Mouse (Mus musculus): ENCODE measurements around the gene Tst. TPM values are rescaled to one million over a fixed set of nuclear protein-coding genes. Genes with fewer than 3 reads are reported as not detected.

Tst gene
- polyA plus RNA-seq, 1 experiment from 2014 or later, result 10.4 TPM

DNA sequence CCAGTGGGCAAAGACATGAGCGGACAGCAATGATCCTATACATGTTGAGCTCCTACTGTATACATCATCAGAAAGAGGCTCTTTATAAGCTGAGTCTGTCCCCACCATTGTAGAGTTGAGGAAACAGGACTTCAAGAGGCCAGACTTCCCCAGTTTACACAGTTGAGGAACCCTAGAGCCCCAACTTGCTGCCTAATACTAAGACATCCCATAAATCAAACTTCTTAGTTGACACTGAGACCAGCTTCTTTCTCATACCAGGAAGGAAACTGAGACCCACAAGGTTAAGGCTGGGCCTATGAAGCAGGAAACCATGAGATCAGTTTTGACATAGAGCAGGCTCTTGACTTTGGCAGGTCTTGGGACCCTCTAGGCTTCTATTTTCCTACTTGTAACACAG is 20.1 kb downstream of the Tst start:
- no peaks in the 10 kb centered on the region for H3K36me3 ChIP-seq (ENCODE audit: control insufficient read depth, insufficient read depth, low read length)
- DNase-seq (ENCODE audit: low spot score), result no peak
- no peaks in the 10 kb centered on the region for H3K9me3 ChIP-seq (ENCODE audit: control insufficient read depth, low read length)
- H3K27ac ChIP-seq (ENCODE audit: low read depth, low read length), result no peak overlapping the region
- no peak overlapping the region for H3K4me3 ChIP-seq (ENCODE audit: low read depth, low read length)
- WGBS, result 94% methylated on average over 1 of the region's 1 CpGs
- H3K4me1 ChIP-seq (replicated peaks; ENCODE audit: control insufficient read depth, insufficient read depth, low read length), result no peaks in the 10 kb centered on the region
- no peak overlapping the region for H3K9ac ChIP-seq (ENCODE audit: low read length)
- H3K27me3 ChIP-seq (ENCODE audit: control insufficient read depth, insufficient read depth, low read length), result no peaks in the 10 kb centered on the region
- no peak for ATAC-seq (replicated peaks; ENCODE audit: low FRiP score)
- H3K4me2 ChIP-seq (ENCODE audit: low read depth, low read length, severe bottlenecking), result no peak overlapping the region

DNA sequence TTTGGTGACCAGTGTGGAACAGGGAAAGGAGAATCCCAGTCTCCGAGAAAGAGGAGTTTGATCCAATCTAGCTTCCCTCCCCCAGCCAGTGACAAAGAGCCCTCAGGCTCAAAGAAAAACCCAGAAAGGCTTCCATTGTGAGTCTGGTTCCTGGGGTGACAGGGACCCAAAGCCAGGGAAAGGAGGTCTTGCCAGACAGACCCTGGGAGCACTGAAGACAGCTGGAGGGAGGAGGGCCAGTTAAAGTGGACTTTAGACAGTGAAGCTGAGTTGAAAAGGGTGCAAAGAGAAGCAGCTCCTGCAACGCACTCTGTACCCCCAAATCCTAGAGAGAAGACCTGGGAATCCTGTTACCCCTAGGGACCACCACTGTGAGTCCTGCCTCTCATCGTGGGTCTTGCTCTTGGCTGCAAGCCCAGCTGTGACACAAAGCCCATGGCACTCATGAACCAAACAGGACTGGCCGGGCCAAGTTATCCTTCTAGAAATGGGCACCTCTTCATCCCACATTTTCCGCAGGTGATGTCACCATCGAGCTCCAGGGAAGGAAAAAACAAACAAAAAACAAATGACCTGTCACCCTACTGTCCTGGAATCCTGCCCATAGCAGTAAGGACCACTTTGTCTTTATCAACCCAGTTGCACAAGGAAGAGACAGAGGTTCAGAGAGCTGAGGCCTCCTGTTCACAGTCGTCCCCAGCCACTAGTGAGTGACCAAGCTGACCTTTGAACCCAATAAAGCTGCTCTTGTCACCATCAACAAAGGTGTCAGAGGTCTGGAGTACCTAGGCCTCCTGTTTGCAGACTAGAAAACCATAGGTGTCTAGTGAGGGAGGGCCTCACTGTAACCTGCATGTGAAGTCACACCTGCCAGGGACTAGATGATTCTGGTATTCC is 21.2 kb downstream of the Tst start:
- no peak for ATAC-seq (replicated peaks; ENCODE audit: low FRiP score)
- DNase-seq (ENCODE audit: low spot score), result no peak
- WGBS, result 80% methylated on average over 7 of the region's 7 CpGs
- Histone ChIP-seq H3K36me3 (ENCODE audit: control insufficient read depth, insufficient read depth, low read length) (no peaks in the 10 kb centered on the region), H3K4me1 (replicated peaks; ENCODE audit: control insufficient read depth, insufficient read depth, low read length) (no peaks in the 10 kb centered on the region), H3K9me3 (ENCODE audit: control insufficient read depth, low read length) (no peaks in the 10 kb centered on the region), H3K4me2 (ENCODE audit: low read depth, low read length, severe bottlenecking) (no peak overlapping the region), H3K27me3 (ENCODE audit: control insufficient read depth, insufficient read depth, low read length) (no peaks in the 10 kb centered on the region), H3K4me3 (ENCODE audit: low read depth, low read length) (no peak overlapping the region), H3K9ac (ENCODE audit: low read length) (no peak overlapping the region), H3K27ac (ENCODE audit: low read depth, low read length) (no peak overlapping the region)

DNA sequence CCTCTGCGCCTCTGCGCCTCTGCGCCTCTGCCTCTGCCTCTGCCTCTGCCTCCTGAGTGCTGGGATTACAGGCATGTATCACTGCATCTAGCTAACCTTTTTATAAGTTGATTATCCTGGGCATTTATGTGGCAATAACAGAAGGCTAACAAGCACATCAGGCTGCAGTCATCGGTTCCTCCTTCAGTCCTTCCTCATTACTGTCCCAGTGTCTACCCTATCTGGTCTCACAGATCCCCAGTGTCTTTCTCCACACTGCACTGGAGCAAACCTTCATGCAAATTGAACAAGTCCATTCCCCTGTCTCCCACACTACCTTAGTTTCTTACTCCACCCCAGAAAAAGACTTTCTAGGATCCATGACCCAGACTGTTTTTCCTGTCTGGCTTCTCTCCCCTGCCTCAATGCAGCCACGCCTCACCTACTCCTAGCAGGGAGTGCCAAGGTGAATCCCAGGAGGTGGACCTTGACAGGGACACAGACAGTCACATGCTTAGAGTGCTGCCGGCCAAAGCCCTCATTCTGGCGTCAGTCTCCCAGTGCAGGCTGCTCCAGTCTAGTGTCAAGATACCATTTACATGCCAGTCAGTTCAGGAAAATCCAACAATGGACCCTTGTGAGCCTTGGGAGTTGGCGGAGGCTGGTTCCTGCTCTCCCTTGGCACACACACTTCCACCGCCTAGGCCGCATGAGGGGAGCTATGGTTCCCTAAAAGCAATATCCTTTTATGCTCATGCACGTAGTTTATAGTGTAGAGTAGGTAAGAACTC is 22.1 kb downstream of the Tst start:
- no peaks in the 10 kb centered on the region for H3K36me3 ChIP-seq (ENCODE audit: control insufficient read depth, insufficient read depth, low read length)
- no peaks in the 10 kb centered on the region for H3K4me1 ChIP-seq (replicated peaks; ENCODE audit: control insufficient read depth, insufficient read depth, low read length)
- H3K9ac ChIP-seq (ENCODE audit: low read length), result no peak overlapping the region
- H3K27me3 ChIP-seq (ENCODE audit: control insufficient read depth, insufficient read depth, low read length), result no peaks in the 10 kb centered on the region
- DNase-seq (ENCODE audit: low spot score) (no peak), ATAC-seq (replicated peaks; ENCODE audit: low FRiP score) (no peak)
- no peak overlapping the region for H3K4me2 ChIP-seq (ENCODE audit: low read depth, low read length, severe bottlenecking)
- H3K4me3 ChIP-seq (ENCODE audit: low read depth, low read length), result no peak overlapping the region
- 84% methylated on average over 11 of the region's 11 CpGs for WGBS
- H3K27ac ChIP-seq (ENCODE audit: low read depth, low read length), result no peak overlapping the region
- no peaks in the 10 kb centered on the region for H3K9me3 ChIP-seq (ENCODE audit: control insufficient read depth, low read length)

DNA sequence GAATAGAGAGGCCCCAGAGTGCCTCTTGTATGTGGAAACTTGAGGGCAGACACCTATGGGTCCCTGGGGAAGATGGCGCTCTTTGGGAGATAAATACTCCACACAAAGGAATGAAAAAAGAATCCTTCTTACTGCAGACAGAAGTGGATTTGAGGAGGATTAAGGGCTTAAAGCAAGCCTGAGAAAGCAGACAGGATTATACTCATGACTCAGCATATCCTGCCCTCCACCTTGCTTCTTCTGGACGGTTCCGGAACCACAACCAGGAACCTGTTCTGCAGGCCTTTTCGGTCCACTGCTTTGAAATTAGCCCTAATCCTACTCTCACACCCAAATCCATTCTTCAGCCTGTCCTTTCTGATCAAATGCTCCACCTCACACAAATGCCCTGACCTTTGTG is 23.6 kb downstream of the Tst start:
- H3K9ac ChIP-seq (ENCODE audit: low read length), result no peak overlapping the region
- 69% methylated on average over 4 of the region's 4 CpGs for WGBS
- no peaks in the 10 kb centered on the region for H3K9me3 ChIP-seq (ENCODE audit: control insufficient read depth, low read length)

DNA sequence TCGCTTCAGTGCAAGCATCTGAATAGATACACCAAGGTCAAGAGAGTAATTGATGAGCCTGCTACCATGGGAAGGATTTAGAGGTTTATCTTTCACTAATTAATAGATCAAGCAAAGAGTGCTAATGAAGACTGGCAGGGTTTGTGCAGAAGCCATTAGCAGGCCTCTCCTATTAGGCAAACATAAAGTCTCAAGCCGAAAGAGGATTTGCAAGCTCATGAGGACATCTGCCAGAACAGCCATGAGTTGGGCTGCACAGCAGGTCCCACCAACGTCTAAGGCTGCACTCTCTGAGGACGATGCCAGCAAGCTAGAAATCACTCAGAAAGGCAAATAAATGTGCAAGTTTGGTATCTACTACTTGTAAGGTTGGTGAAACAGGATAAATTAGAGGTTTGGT is 25.0 kb downstream of the Tst start:
- ATAC-seq (replicated peaks; ENCODE audit: low FRiP score) (no peak), DNase-seq (ENCODE audit: low spot score) (no peak)

More for the DNA sequence above, 23.6 kb downstream of the Tst start:
- DNase-seq (ENCODE audit: low spot score), result no peak
- no peaks in the 10 kb centered on the region for H3K36me3 ChIP-seq (ENCODE audit: control insufficient read depth, insufficient read depth, low read length)
- H3K4me3 ChIP-seq (ENCODE audit: low read depth, low read length), result no peak overlapping the region
- no peaks in the 10 kb centered on the region for H3K27me3 ChIP-seq (ENCODE audit: control insufficient read depth, insufficient read depth, low read length)
- H3K4me1 ChIP-seq (replicated peaks; ENCODE audit: control insufficient read depth, insufficient read depth, low read length), result no peaks in the 10 kb centered on the region
- no peak overlapping the region for H3K27ac ChIP-seq (ENCODE audit: low read depth, low read length)
- no peak for ATAC-seq (replicated peaks; ENCODE audit: low FRiP score)
- no peak overlapping the region for H3K4me2 ChIP-seq (ENCODE audit: low read depth, low read length, severe bottlenecking)

DNA sequence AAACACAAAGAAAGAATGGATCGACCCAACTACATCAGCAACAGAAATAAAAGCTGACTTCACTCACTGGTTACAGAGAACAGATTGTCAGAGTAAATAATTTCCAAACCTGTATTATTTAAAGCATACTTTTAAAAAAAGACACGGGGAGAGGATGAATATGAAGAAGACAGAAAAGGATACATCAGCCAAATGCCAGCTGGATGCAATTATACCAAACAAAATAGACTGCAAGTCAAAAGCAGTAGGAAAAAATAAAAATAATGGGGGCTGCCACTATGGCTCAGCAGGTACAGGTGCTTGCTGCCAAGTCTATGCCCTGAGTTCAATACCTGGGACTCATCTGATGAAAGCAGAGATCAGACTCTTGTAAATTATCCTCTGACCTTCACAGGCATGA is 25.5 kb downstream of the Tst start:
- Histone ChIP-seq H3K36me3 (ENCODE audit: control insufficient read depth, insufficient read depth, low read length) (no peaks in the 10 kb centered on the region), H3K4me2 (ENCODE audit: low read depth, low read length, severe bottlenecking) (no peak overlapping the region), H3K4me1 (replicated peaks; ENCODE audit: control insufficient read depth, insufficient read depth, low read length) (no peaks in the 10 kb centered on the region), H3K9me3 (ENCODE audit: control insufficient read depth, low read length) (no peaks in the 10 kb centered on the region), H3K4me3 (ENCODE audit: low read depth, low read length) (no peak overlapping the region), H3K27me3 (ENCODE audit: control insufficient read depth, insufficient read depth, low read length) (no peaks in the 10 kb centered on the region), H3K27ac (ENCODE audit: low read depth, low read length) (no peak overlapping the region), H3K9ac (ENCODE audit: low read length) (no peak overlapping the region)
- no peak for DNase-seq (ENCODE audit: low spot score)
- no peak for ATAC-seq (replicated peaks; ENCODE audit: low FRiP score)
- WGBS, result 78% methylated on average over 2 of the region's 2 CpGs

More for the DNA sequence above, 25.0 kb downstream of the Tst start:
- Histone ChIP-seq H3K9me3 (ENCODE audit: control insufficient read depth, low read length) (no peaks in the 10 kb centered on the region), H3K9ac (ENCODE audit: low read length) (no peak overlapping the region), H3K36me3 (ENCODE audit: control insufficient read depth, insufficient read depth, low read length) (no peaks in the 10 kb centered on the region), H3K4me3 (ENCODE audit: low read depth, low read length) (no peak overlapping the region), H3K27ac (ENCODE audit: low read depth, low read length) (no peak overlapping the region), H3K4me2 (ENCODE audit: low read depth, low read length, severe bottlenecking) (no peak overlapping the region), H3K4me1 (replicated peaks; ENCODE audit: control insufficient read depth, insufficient read depth, low read length) (no peaks in the 10 kb centered on the region), H3K27me3 (ENCODE audit: control insufficient read depth, insufficient read depth, low read length) (no peaks in the 10 kb centered on the region)
- 53% methylated on average over 4 of the region's 4 CpGs for WGBS

DNA sequence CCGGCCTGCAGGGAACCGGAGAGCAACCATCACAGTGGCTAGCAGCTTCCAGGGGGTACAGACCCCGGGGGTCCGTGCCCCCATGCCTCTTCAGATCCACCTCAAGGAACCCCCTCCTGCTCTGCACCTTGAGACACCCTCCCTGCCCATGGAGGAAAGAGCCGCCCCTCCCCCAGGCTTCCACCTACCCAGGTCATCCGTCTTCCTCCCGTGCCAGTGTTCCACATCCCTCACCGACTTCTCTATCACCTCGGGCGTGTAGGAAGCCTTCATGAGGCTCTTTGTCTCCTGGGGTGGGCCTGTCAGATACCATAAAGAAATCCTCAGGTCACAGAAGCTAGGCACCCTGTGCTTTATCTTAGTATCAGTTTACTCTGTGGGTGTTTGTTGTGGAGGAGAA is 27.2 kb downstream of the Tst start:
- DNase-seq (ENCODE audit: low spot score) (no peak), ATAC-seq (replicated peaks; ENCODE audit: low FRiP score) (no peak)
- no peaks in the 10 kb centered on the region for H3K9me3 ChIP-seq (ENCODE audit: control insufficient read depth, low read length)
- H3K4me1 ChIP-seq (replicated peaks; ENCODE audit: control insufficient read depth, insufficient read depth, low read length), result no peaks in the 10 kb centered on the region
- whole genome bisulfite sequencing, result 84% methylated on average over 10 of the region's 10 CpGs
- H3K4me3 ChIP-seq (ENCODE audit: low read depth, low read length), result no peak overlapping the region
- H3K4me2 ChIP-seq (ENCODE audit: low read depth, low read length, severe bottlenecking), result no peak overlapping the region
- no peaks in the 10 kb centered on the region for H3K27me3 ChIP-seq (ENCODE audit: control insufficient read depth, insufficient read depth, low read length)
- no peak overlapping the region for H3K27ac ChIP-seq (ENCODE audit: low read depth, low read length)
- H3K36me3 ChIP-seq (ENCODE audit: control insufficient read depth, insufficient read depth, low read length), result no peaks in the 10 kb centered on the region
- no peak overlapping the region for H3K9ac ChIP-seq (ENCODE audit: low read length)

DNA sequence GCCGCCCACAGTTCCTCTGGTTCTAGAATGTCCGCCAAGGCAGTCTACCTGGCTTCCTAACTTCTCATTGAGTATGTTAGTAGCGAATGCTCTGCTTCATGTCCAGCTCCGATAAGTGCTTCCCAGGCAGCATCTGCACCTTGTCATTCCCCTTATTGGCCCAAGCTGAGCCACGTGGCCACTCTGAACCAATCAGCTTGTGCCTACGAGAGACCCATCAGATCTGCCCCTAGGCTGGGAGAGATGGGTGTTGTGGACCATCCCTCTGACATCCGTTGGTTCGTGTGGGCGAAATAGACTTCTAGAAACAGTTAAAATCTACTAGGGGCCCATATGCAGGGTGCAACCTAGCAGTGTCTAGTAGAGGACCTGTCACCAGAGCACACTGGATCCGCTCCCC is 27.8 kb downstream of the Tst start:
- ATAC-seq (replicated peaks; ENCODE audit: low FRiP score) (no peak), DNase-seq (ENCODE audit: low spot score) (no peak)
- Histone ChIP-seq H3K27ac (ENCODE audit: low read depth, low read length) (no peak overlapping the region), H3K9me3 (ENCODE audit: control insufficient read depth, low read length) (no peaks in the 10 kb centered on the region), H3K4me3 (ENCODE audit: low read depth, low read length) (no peak overlapping the region), H3K4me2 (ENCODE audit: low read depth, low read length, severe bottlenecking) (no peak overlapping the region), H3K36me3 (ENCODE audit: control insufficient read depth, insufficient read depth, low read length) (no peaks in the 10 kb centered on the region), H3K4me1 (replicated peaks; ENCODE audit: control insufficient read depth, insufficient read depth, low read length) (no peaks in the 10 kb centered on the region), H3K9ac (ENCODE audit: low read length) (no peak overlapping the region), H3K27me3 (ENCODE audit: control insufficient read depth, insufficient read depth, low read length) (no peaks in the 10 kb centered on the region)
- 82% methylated on average over 10 of the region's 10 CpGs for WGBS

Measured in forebrain, embryonic 11.5 days (tissue).